Mouse (Mus musculus): Measurements from ENCODE around the gene Appl1. TPM values are rescaled to one million over a fixed set of nuclear protein-coding genes. Genes with fewer than 3 reads are reported as not detected.

Gene Appl1
- total RNA-seq, 2 experiments from 2014 or later = 58.3 to 61.3 TPM

Other genes starting within 250 kb of the Appl1 start
- under 1 TPM in 1 of 2 experiments, not detected in 1; 0.16 TPM for gene Asb14, start 76.7 kb downstream of the Appl1 start, total RNA-seq (2021)
- not detected for gene Hesx1, start 23.2 kb upstream of the Appl1 start, total RNA-seq (2021)
- 1 to 10 TPM; 3.9 to 4.3 TPM for gene Il17rd, start 67.7 kb upstream of the Appl1 start, total RNA-seq (2021)
- gene Arhgef3, start 143.7 kb upstream of the Appl1 start, total RNA-seq (2021) = 10 to 100 TPM; 53.9 to 55.8 TPM

All from layer of hippocampus, postnatal 14 days (tissue).